Mouse (Mus musculus) B cell, adult 2 months (primary cell): ENCODE data around the gene Ggps1.
"Not testable (repeated sequence)": the region's sequence is repeated elsewhere in the genome, so short reads cannot be mapped to it uniquely, and the experiment has no call there.

Experiments
- DNase-seq, 2 experiments: peaks; one replicate each; pipeline ENCODE4 v3.0.0; 2022

The Ggps1 gene

DNA sequence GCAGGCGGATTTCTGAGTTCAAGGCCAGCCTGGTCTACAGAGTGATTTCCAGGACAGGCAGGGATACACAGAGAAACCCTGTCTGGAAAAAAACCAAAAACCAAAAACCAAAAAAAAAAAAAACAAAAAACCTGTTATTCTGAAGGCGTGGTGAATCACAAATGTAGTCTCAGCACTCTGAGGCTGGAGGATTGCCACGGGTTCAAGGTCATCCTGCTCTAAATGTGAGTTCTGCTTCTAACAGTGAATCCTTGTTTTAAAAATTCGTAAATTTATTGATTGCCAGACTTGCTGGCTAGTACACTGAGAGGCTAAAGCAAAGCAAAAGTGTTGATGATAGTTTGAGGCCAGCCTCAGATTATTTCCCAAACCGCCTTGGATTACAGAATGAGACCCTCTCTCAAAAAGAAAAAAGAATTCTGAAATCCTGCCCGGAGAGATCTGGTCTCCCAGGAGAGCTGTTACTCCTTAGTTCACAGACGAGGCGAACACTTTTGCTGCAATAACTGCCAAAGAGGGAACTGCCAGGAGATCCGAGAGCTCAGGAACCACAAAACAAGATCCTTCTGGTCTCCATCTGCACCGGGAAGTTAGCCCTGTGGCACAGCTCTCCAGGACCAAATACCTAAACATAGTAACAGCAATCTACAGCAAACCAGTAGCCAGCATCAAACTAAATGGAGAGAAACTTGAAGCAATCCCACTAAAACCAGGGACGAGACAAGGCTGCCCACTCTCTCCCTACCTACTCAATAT lies 27.2 kb downstream of the Ggps1 start:
- DNase-seq: no peak

DNA sequence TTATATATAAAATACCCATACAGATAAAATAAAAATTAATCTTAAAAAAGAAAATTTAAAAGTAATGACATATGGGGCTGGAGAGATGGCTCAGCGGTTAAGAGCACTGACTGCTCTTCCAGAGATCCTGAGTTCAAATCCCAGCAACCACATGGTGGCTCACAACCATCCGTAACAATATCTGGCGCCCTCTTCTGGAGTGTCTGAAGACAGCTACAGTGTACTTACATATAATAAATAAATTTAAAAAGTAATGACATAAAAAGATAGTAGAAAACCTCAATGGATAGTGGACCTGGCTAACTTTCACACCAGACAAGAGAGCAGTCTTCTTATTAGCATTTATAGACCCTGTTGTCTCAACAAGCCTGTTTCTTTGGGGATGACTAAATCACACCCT lies 27.9 kb downstream of the Ggps1 start:
- not testable (repeated sequence) for DNase-seq

DNA sequence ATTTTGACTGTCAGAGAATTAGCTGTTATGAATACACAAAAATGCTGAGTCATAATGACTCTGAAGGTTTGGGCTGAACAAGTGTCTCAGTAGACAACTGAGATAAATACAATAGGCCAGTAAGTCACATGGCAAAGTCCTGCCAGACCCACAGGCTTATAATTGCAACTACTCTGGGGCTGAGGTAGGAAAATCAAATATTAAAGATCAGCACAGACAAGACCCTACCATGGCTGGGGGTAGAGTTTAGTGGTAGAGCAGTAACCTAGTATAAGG lies 29.3 kb downstream of the Ggps1 start:
- DNase-seq: no peak

DNA sequence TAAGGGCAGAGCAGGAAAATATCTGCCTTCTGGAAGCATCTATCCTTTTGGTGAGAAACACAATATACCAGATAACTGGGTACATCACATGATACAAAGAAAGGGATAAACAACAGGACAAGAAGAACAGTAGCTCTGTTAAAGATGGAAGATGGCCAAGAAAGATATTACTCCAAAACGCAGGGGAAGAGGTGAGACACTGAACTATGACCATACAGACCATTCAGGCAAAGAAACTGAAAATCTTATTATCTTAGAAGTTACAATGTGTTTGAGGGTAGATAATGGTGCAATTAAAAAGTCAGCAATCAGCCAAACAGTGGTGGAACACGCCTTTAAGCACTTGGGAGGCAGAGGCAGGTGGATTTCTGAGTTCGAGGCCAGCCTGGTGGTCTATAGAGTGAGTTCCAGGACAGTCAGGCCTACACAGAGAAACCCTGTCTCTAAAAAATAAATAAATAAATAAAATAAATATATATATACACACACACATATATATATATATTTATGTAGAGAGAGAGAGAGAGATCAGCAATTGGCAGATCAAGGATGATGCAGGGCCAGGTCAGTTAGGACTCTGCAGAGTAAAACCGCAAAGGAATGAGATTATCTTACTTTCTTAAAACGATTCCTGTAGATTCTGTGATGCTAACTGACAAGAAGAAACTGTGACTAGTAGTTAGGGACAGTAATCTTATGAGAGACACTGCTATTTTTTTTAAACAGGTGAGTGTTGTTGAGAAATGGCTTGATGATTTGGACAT lies 29.8 kb downstream of the Ggps1 start:
- no peak for DNase-seq

DNA sequence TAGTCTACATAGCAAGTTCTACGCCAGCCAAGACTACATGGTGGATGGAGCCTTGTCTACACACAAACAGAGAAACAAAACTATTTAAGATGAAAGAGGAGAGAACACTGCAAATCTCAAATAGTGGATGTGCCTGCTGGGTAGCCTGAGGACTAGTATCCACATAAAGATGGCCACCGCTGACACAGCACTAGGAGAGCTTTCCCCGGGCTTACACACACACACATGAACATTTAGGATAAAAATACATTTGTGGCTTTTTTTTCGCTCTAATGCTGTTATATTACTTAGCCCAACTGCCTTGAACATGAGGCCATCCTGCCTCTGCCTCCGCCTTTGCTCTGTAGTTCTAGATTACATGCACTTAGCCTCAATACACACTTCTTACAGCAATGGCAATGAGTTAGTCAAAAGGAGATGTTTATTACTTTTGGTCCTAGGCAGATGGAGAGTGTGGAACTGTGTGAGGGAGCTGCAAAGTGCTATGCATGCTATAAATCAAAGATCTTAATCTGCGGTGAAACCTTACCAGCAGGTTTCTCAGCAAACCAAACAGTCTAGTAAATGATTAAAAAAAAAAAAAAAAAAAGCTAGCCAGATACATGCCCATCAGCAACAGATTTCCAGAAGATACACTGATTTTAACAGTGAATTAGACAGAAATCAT lies 37.0 kb downstream of the Ggps1 start:
- DNase-seq: no peak

DNA sequence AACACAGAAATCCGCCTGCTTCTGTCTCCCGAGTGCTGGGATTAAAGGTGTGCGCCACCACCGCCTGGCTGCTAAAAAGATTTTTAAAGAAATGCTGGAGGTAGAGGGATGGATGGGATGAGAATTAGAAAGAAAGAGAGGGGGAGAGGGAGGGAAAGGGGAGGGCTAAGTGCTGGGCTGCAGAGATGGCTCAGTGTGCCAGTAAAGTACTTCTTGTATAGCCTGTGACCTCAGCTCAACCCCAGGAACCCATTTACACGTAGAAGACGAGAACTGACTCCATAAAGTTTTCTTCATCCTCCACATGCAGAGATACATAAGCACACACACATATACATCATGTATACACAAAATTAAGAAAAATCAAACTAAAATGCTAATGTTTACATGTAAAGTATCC lies 37.7 kb downstream of the Ggps1 start:
- no peak for DNase-seq

DNA sequence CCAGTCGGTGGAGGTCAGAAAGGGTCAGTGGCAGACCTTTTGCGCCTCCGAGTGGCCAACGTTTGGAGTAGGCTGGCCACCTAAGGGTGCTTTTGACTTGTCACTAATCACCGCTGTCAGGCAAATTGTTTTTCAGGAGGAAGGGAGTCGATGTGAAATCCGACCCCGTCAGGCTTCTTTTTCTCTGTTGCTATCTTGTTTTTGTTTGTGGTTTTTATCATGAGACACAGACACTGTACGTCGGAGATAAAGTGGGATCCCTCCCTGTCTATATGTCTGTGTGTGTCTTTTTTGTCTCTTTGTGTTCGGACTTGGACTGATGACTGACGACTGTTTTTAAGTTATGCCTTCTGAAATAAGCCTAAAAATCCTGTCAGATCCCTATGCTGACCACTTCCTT lies 41.9 kb downstream of the Ggps1 start:
- not testable (repeated sequence) for DNase-seq

DNA sequence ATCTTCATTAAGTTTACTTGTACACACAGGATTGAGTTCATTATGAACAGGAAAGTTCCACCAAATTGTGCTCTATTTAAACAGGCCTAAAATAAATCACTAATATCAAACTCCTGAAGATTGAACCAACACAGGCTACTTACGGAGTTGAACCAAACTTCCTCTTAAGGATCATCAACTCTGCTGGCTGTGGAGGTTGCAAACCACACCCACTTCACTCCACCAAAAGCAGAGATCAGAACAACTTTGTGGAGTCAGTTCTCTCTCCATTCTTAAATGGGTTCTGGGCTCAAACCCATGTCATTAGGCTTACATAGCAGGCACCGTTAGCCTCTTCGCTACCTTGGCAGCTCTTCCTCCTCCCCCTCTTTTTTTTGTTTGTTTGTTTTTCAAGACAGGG lies 44.4 kb downstream of the Ggps1 start:
- no peak for DNase-seq

DNA sequence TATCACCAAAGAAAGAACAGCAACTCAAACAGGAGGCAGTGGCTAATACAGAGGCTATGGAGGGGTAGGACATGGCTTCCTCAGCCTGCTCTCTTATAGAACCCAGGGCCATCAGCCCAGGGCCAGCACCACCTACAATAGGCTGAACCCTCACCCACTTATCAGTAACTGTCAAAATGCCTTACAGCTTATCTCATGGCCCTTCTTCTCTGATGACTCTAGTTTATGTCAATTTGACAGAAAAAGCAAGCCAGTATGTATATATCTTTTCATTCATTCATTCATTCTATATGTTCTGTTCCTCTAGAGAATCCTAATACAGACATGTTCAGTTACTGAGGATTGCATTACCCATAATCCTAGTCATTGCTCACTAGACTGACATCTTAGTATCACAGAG lies 45.0 kb downstream of the Ggps1 start:
- no peak for DNase-seq

DNA sequence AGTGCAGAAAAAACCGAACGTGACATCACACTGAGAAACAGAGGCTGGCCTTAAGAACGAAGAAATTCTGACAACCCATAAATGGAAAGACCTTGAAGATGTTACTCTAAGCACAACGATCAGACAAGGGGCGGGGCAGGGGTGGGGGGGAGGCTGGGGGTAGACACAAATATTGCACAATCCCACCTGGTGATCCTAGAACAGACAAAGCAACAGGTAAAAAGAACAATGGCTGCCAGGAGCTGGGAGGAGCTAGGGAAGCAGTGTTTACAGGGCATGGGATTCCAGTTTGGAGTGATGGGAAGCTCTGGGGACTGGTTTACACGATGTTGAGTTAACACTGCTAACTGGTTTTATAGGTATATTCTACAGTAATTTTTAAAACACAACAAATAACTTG lies 47.7 kb downstream of the Ggps1 start:
- no peak for DNase-seq

DNA sequence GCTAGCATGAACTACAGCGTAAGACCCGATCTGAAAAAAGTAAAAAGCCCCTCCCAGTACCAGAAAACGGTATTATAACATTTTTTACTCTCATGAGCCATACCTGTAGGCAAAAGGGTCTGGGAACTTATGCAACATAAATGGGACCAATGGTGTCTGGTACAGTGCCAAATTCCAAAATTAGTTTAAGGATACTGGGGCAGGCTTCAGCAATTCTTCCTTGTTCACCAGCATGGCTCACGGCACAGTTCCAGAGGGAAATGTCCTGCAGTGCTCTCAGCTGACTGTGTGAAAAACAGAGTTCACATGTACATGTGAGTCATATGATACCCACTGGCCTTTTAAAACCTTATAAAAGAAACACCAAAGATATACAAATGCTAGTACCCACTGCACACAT lies 48.7 kb downstream of the Ggps1 start:
- DNase-seq: no peak

DNA sequence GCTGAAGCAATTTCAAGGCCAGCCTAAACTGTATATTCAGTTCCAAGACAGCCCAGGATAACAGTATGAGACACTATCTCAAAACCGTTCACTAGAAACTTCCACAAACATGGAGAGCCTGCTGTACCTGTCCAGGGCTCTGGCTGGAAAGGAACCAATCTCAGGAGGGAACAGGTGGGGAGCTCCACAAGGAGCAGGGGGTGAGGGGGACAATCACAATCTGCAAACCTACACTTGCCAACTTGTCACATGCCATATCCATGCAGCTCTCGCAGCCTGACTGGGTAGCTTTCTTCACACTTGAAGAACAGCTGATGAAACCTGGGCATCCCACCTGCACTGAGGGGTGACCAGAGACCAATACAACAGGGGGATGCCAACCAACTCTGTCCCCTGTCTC lies 49.3 kb downstream of the Ggps1 start:
- no peak for DNase-seq

DNA sequence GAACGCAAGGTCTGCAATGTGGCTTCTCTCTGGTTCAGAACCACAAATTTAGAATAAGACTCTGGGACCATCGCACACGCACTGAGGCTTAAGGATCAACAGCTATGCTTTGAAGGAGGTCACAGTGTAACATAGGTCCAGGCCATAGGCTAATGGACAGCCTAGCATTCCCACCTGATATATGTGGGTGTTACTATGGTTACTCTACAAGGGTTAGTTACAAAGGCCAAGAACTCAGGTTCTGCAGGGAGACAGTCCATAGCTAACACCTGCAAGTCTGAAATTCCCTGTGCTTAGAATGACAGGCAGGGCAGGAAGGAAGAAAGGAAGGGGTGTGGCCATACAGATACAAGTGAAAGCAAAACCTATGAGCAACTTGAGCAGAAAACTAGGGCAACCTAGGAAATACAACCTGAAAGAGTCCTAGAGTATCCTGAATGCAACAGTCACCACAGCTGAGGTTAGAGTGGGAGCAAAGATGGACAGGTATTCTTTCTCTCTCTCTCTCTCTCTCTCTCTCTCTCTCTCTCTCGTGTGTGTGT lies 51.8 kb downstream of the Ggps1 start:
- DNase-seq: no peak

DNA sequence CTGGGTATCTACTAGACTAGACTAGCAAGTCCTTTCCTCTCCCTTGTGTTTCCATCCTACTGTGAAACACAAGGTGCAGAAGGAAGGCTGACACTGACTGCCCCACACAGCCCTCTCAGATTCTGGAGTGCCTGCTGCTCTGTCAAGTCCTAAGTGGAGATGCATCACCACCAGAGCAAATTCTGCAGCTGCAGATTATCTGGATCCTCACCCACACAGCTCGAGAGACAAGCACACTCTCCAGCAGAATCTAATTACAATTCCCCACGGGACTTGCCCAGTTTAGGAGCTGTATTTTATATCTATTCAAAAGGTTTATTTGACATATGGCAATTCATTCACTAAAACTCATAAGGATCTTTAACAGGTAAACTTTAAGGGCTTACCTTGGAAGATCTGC lies 57.2 kb downstream of the Ggps1 start:
- no peak for DNase-seq

DNA sequence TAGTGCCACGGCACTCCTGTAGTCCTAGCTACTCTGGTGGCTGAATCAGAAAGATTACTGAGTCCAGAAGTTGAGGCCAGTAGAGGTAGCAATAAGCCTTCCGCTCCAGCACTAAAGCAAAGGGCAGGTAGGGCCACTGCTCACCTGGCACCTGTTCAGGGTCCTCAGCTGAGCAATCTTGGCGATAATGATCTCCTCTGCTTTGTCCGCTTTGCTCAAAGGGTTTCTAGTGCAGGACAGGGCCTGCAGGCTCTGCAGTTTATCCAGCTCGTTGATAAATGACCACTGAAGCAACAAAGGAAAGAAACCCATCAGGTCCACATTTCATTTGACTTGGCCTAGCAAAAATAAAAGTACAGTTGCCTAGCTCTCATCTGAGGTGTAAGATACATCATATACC lies 58.3 kb downstream of the Ggps1 start:
- DNase-seq: no peak

DNA sequence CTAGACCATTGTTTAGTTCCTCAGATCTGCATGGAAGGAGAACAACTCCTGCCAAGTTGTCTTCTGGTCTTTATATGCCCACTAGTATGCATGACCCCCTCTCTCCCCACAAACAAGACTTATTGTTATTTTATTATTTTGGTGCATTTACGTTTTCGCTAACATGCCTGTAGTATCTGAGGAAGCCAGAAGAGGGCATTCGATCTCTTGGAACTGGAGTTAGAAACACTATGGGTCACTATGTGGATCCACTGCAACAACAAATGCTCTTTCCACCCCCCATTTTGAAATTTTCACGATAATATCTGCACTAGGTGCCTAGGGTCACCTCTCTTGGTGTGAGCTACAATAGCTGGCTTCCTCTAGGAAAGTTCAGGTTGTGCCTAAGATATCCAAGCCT lies 59.2 kb downstream of the Ggps1 start:
- DNase-seq: no peak

DNA sequence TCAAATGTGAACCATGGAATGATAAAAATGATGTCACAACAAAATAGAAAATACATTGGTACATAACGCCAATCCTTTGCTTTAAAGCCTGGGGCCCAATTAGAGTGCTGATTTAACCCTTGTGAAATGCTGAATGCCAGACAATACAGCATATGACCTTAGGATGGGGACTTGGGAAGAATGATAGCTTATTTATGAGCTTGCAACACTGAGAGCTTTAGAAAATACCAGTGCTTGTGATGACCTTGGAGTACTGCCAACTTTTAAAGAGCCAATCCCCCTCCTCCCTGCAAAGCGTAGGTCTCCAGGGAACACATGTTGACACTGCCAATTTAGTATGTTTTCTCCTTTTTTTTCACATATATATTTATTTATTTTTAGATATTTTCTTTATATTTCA lies 60.6 kb downstream of the Ggps1 start:
- no peak for DNase-seq
